Mouse (Mus musculus): ENCODE results near the gene Fgf11. TPM values are rescaled to one million over a fixed set of nuclear protein-coding genes. Genes with fewer than 3 reads are reported as not detected.

The Fgf11 gene
- 3.7 and 3.9 TPM in 2 replicates for polyA plus RNA-seq (2021; fragmentation: Nextera tagmentation)
- long read RNA-seq, experiment 1, partial matches to known transcripts, result 1 of 9 reads
- long read RNA-seq, experiment 1, other reads (novel, unspliced or antisense), result 5 of 9 reads
- long read RNA-seq, experiment 2, transcript Fgf11-202 (5 exons, 3,039 nt), result major isoform, 14 of 30 reads
- long read RNA-seq, experiment 2, partial matches to known transcripts, result 10 of 30 reads
- long read RNA-seq, experiment 2, other reads (novel, unspliced or antisense), result 6 of 30 reads

GRCm38 (mm10) chr11:69801379-69801977 is at the start of gene Fgf11:
Fgf11 (minus strand) TSS chr11:69801857.

GRCm38 (mm10) chr11:69846198-69846680 is 44.6 kb upstream of the Fgf11 start, which contains the start of gene Plscr3:
Plscr3 (plus strand) TSS chr11:69846376.

GRCm38 (mm10) chr11:69837952-69838713 is 36.5 kb upstream of the Fgf11 start, which contains the start of gene Tmem256:
Tmem256 (plus strand) TSS chr11:69838514.

GRCm38 (mm10) chr11:69837604-69837951 is 35.9 kb upstream of the Fgf11 start, which contains the start of gene Nlgn2:
Nlgn2 (minus strand) TSS chr11:69837784.

GRCm38 (mm10) chr11:69822080-69822479 is 20.4 kb upstream of the Fgf11 start, which contains the start of gene Spem1:
Spem1 (minus strand) TSS chr11:69822180.

GRCm38 (mm10) chr11:69818365-69818764 is 16.7 kb upstream of the Fgf11 start, which contains the start of gene Spem2:
Spem2 (minus strand) TSS chr11:69818465.

GRCm38 (mm10) chr11:69815155-69815554 is 13.5 kb upstream of the Fgf11 start, which contains the start of gene Gm39566:
Gm39566 (minus strand) TSS chr11:69815298.

GRCm38 (mm10) chr11:69804972-69805909 is 3.6 kb upstream of the Fgf11 start, which contains the start of gene Tmem102:
Tmem102 (minus strand) TSS chr11:69805624.

GRCm38 (mm10) chr11:69795168-69795982 is 6.3 kb downstream of the Fgf11 start, which contains the start of gene Chrnb1:
Chrnb1 (minus strand) TSS chr11:69795943.

GRCm38 (mm10) chr11:69765221-69766125 is 36.2 kb downstream of the Fgf11 start, which contains the start of gene Zbtb4:
Zbtb4 (plus strand) TSS chr11:69765912.

GRCm38 (mm10) chr11:69761868-69762267 is 39.8 kb downstream of the Fgf11 start, which contains the start of gene Slc35g3:
Slc35g3 (minus strand) TSS chr11:69761968.

GRCm38 (mm10) chr11:69758478-69758970 is 43.1 kb downstream of the Fgf11 start, which contains the start of gene Polr2a:
Polr2a (minus strand) TSS chr11:69758637.

Other genes starting within 250 kb of the Fgf11 start
- gene Efnb3, start 241.7 kb downstream of the Fgf11 start, polyA plus RNA-seq (2021; fragmentation: Nextera tagmentation), result 21.6 and 21.9 TPM in 2 replicates
- gene Wrap53, start 221.6 kb downstream of the Fgf11 start, polyA plus RNA-seq (2021; fragmentation: Nextera tagmentation), result 13.9 and 15.4 TPM in 2 replicates
- 25.8 and 29.0 TPM in 2 replicates for gene Trp53, start 221.5 kb downstream of the Fgf11 start, polyA plus RNA-seq (2021; fragmentation: Nextera tagmentation)
- gene Atp1b2, start 195.9 kb downstream of the Fgf11 start, polyA plus RNA-seq (2021; fragmentation: Nextera tagmentation), result 218 and 255 TPM in 2 replicates
- not detected in 2 replicates for gene Shbg, start 184.0 kb downstream of the Fgf11 start, polyA plus RNA-seq (2021; fragmentation: Nextera tagmentation)
- 18.2 and 18.3 TPM in 2 replicates for gene Sat2, start 179.8 kb downstream of the Fgf11 start, polyA plus RNA-seq (2021; fragmentation: Nextera tagmentation)
- 6.9 and 7.9 TPM in 2 replicates for gene Fxr2, start 168.9 kb downstream of the Fgf11 start, polyA plus RNA-seq (2021; fragmentation: Nextera tagmentation)
- gene Sox15, start 146.5 kb downstream of the Fgf11 start, polyA plus RNA-seq (2021; fragmentation: Nextera tagmentation), result 0.16 TPM in 1 of 2 replicates, not detected in the other
- 94.9 and 96.8 TPM in 2 replicates for gene Mpdu1, start 139.2 kb downstream of the Fgf11 start, polyA plus RNA-seq (2021; fragmentation: Nextera tagmentation)
- 18.4 and 22.2 TPM in 2 replicates for gene Cd68, start 135.7 kb downstream of the Fgf11 start, polyA plus RNA-seq (2021; fragmentation: Nextera tagmentation)
- 177 and 178 TPM in 2 replicates for gene Eif4a1, start 129.4 kb downstream of the Fgf11 start, polyA plus RNA-seq (2021; fragmentation: Nextera tagmentation)
- 14.3 and 15.8 TPM in 2 replicates for gene Senp3, start 119.8 kb downstream of the Fgf11 start, polyA plus RNA-seq (2021; fragmentation: Nextera tagmentation)
- 3.6 and 4.5 TPM in 2 replicates for gene Tnfsf13, start 116.1 kb downstream of the Fgf11 start, polyA plus RNA-seq (2021; fragmentation: Nextera tagmentation)
- gene Tnfsf12, start 106.0 kb downstream of the Fgf11 start, polyA plus RNA-seq (2021; fragmentation: Nextera tagmentation), result 2.8 and 3.4 TPM in 2 replicates
- 1.9 and 2.8 TPM in 2 replicates for gene Tnfsfm13, start 105.8 kb downstream of the Fgf11 start, polyA plus RNA-seq (2021; fragmentation: Nextera tagmentation)
- 6.6 and 7.7 TPM in 2 replicates for gene Polr2a, start 43.2 kb downstream of the Fgf11 start, polyA plus RNA-seq (2021; fragmentation: Nextera tagmentation)
- gene Slc35g3, start 39.9 kb downstream of the Fgf11 start, polyA plus RNA-seq (2021; fragmentation: Nextera tagmentation), result 0.19 TPM in 1 of 2 replicates, not detected in the other
- gene Zbtb4, start 35.9 kb downstream of the Fgf11 start, polyA plus RNA-seq (2021; fragmentation: Nextera tagmentation), result 4.4 and 5.5 TPM in 2 replicates
- 0.25 and 0.46 TPM in 2 replicates for gene Chrnb1, start 5.9 kb downstream of the Fgf11 start, polyA plus RNA-seq (2021; fragmentation: Nextera tagmentation)
- gene Tmem102, start 3.8 kb upstream of the Fgf11 start, polyA plus RNA-seq (2021; fragmentation: Nextera tagmentation), result 0.40 and 1.9 TPM in 2 replicates
- not detected in 2 replicates for gene Gm39566, start 13.4 kb upstream of the Fgf11 start, polyA plus RNA-seq (2021; fragmentation: Nextera tagmentation)
- not detected in 2 replicates for gene Spem2, start 16.6 kb upstream of the Fgf11 start, polyA plus RNA-seq (2021; fragmentation: Nextera tagmentation)
- gene Spem1, start 20.3 kb upstream of the Fgf11 start, polyA plus RNA-seq (2021; fragmentation: Nextera tagmentation), result not detected in 2 replicates
- 10.5 and 10.6 TPM in 2 replicates for gene Nlgn2, start 35.9 kb upstream of the Fgf11 start, polyA plus RNA-seq (2021; fragmentation: Nextera tagmentation)
- gene Tmem256, start 36.7 kb upstream of the Fgf11 start, polyA plus RNA-seq (2021; fragmentation: Nextera tagmentation), result 460 and 516 TPM in 2 replicates
- 5.0 and 5.4 TPM in 2 replicates for gene Plscr3, start 44.5 kb upstream of the Fgf11 start, polyA plus RNA-seq (2021; fragmentation: Nextera tagmentation)
- not detected in 2 replicates for gene Tnk1, start 56.9 kb upstream of the Fgf11 start, polyA plus RNA-seq (2021; fragmentation: Nextera tagmentation)
- gene Tmem95, start 76.2 kb upstream of the Fgf11 start, polyA plus RNA-seq (2021; fragmentation: Nextera tagmentation), result not detected in 2 replicates
- gene Kctd11, start 79.5 kb upstream of the Fgf11 start, polyA plus RNA-seq (2021; fragmentation: Nextera tagmentation), result 0.63 and 0.64 TPM in 2 replicates
- gene Acap1, start 93.7 kb upstream of the Fgf11 start, polyA plus RNA-seq (2021; fragmentation: Nextera tagmentation), result not detected in 2 replicates
- 0.24 and 0.34 TPM in 2 replicates for gene 2810408A11Rik, start 99.1 kb upstream of the Fgf11 start, polyA plus RNA-seq (2021; fragmentation: Nextera tagmentation)
- gene Neurl4, start 99.2 kb upstream of the Fgf11 start, polyA plus RNA-seq (2021; fragmentation: Nextera tagmentation), result 9.8 and 12.3 TPM in 2 replicates
- 20.7 and 21.7 TPM in 2 replicates for gene Gps2, start 112.0 kb upstream of the Fgf11 start, polyA plus RNA-seq (2021; fragmentation: Nextera tagmentation)
- 766 and 767 TPM in 2 replicates for gene Eif5a, start 120.1 kb upstream of the Fgf11 start, polyA plus RNA-seq (2021; fragmentation: Nextera tagmentation)
- 0.35 TPM in 1 of 2 replicates, not detected in the other for gene Ybx2, start 133.9 kb upstream of the Fgf11 start, polyA plus RNA-seq (2021; fragmentation: Nextera tagmentation)
- gene Slc2a4, start 146.3 kb upstream of the Fgf11 start, polyA plus RNA-seq (2021; fragmentation: Nextera tagmentation), result 0.43 and 0.93 TPM in 2 replicates
- gene Cldn7, start 162.9 kb upstream of the Fgf11 start, polyA plus RNA-seq (2021; fragmentation: Nextera tagmentation), result not detected in 2 replicates
- 15.1 and 15.6 TPM in 2 replicates for gene Ctdnep1, start 179.3 kb upstream of the Fgf11 start, polyA plus RNA-seq (2021; fragmentation: Nextera tagmentation)
- 101 and 106 TPM in 2 replicates for gene Elp5, start 180.7 kb upstream of the Fgf11 start, polyA plus RNA-seq (2021; fragmentation: Nextera tagmentation)
- gene Gabarap, start 189.3 kb upstream of the Fgf11 start, polyA plus RNA-seq (2021; fragmentation: Nextera tagmentation), result 359 and 408 TPM in 2 replicates
- gene Phf23, start 193.9 kb upstream of the Fgf11 start, polyA plus RNA-seq (2021; fragmentation: Nextera tagmentation), result 8.8 and 10.5 TPM in 2 replicates
- 1.4 and 1.7 TPM in 2 replicates for gene Dvl2, start 198.7 kb upstream of the Fgf11 start, polyA plus RNA-seq (2021; fragmentation: Nextera tagmentation)
- gene Acadvl, start 213.6 kb upstream of the Fgf11 start, polyA plus RNA-seq (2021; fragmentation: Nextera tagmentation), result 61.5 and 64.6 TPM in 2 replicates
- gene Dlg4, start 215.1 kb upstream of the Fgf11 start, polyA plus RNA-seq (2021; fragmentation: Nextera tagmentation), result 64.5 and 70.1 TPM in 2 replicates